Mouse (Mus musculus): ENCODE results near the gene Gm38655.
A peak's percentile ranks its signal among the peaks of the same experiment; 100 is the strongest.

Gene Gm38655

DNA sequence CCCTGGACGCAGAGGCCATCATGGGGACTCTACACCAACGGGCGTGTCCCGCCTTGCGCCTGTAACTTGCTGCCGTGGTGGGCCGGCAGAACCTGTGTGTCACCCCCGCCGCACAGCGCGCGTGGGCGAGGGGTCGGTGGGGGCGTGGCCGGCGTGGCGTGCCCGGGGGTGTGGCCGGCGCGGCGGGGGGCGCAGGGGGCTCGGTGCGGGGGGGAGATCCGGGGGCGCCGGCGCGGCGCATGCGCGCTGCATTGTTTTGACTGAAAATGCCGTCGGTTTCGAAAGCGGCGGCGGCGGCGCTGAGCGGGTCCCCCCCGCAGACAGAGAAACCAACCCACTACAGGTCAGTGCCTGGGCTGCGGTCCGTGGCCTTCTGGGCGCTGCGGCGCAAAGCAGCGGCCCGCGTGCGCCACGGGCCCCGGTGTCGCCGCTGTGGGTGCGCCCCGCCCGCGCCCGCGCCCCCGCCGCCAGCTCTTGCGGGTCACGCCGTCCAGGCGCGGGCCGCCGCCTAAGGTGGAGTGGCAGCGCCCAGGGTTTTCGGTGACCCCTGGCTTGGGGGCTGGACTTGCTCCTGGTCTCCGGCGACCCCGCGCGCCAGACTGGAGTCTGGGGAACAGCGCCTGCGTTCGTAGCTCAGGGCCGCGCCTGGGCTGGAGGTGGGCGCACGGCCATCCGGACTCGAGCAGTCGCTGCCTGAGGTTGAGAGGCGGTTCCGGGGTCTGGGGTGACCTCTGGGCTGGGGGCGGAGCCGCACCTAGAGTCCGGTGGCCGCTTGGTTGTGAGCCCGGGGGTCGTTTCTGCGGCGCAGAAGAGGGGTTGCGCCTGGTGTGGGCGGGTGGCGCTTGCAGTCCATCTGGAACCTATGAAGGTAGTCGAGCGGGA lies 13.1 kb upstream of the Gm38655 start, which contains the start of gene Unkl:
Gene Unkl, plus strand, starts transcription at position 248 of the 882 bp plus-strand sequence.
- Histone ChIP-seq H3K36me3 (ENCODE audit: control insufficient read depth, insufficient read depth, low read length, poor library complexity, severe bottlenecking) (peaks cover 1% of the 10 kb centered on the region; the same call in 1 of the 2 replicates), H3K27me3 (ENCODE audit: control insufficient read depth, insufficient read depth, low read length, poor library complexity, severe bottlenecking) (no peaks in the 10 kb centered on the region)
- DNase-seq (ENCODE audit: low read depth, low spot score) = peak; percentile 81

DNA sequence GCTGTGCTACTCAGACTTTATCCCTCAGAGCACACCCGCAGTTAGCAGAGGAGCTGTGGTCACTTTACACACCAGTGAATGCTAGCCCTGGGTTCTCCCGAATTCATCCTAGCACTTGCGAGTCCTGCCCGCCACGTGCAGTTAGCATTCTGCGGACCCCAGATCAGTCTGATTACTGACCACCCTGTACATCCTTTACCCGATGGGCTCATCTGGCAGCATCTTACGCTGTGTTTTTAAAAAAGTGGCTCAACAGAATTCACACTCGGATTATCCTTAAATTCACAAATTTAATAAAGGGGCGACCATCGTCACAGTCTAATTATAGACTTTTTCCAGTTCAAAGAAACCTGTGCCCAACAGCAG lies 12.5 kb upstream of the Gm38655 start:
- DNase-seq (ENCODE audit: low read depth, low spot score) = peak; percentile 11

DNA sequence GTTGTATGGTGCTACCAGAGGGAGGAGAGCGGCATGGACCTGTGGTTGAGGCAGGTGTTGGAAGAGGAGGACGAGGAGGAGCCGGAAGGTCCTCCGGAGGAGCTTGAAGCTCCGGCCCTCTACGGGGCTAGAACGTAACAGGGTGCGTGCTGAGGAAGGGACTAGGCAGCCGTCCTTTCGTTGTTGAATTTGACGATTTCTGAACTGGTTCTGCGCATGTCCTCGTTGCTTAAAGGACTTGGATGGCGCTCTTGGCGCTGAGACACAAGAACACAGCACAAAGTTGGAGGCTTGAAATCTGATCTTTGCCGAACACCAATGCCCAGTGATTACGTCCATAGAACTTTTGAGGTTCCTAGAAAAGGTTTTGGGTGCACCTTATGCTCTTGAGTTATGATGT lies 9.7 kb upstream of the Gm38655 start:
- no peaks in the 10 kb centered on the region for H3K27me3 ChIP-seq (ENCODE audit: control insufficient read depth, insufficient read depth, low read length, poor library complexity, severe bottlenecking)
- no peak for DNase-seq (ENCODE audit: low read depth, low spot score)
- no peaks in the 10 kb centered on the region for H3K36me3 ChIP-seq (ENCODE audit: control insufficient read depth, insufficient read depth, low read length, poor library complexity, severe bottlenecking)

More for the DNA sequence above, 12.5 kb upstream of the Gm38655 start:
- Histone ChIP-seq H3K27me3 (ENCODE audit: control insufficient read depth, insufficient read depth, low read length, poor library complexity, severe bottlenecking) (no peaks in the 10 kb centered on the region), H3K36me3 (ENCODE audit: control insufficient read depth, insufficient read depth, low read length, poor library complexity, severe bottlenecking) (no peaks in the 10 kb centered on the region)

DNA sequence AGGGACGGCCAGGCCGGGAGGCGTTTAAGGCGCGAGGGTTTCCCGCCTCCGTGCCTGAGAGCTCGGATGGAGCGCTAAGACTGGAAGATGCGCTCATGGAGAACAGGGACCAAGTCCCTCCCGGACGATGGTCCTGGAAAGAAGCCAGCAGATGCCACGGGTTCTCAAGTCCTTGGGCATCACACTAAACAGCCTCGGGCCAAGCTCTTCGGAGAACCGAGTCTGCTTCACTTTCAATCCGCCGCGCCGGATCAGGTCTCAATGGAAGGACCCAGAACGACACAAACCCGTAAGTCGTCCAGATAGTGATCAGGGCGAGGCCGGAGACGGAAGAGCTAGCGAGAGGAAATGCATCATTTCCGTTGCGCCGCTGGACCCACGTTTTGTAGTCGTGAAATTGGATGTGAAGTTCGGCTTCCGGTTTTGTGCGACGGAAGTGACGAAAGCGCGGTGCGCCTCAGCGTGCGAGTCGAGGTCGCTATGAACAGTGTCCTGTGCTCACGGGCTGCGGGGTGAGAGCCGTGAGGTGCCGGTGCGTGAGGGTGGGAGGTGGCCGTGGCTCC lies 8.9 kb upstream of the Gm38655 start, which contains the start of gene BC003965:
Gene BC003965, plus strand, starts transcription at position 426 of the 563 bp plus-strand sequence.
- no peaks in the 10 kb centered on the region for H3K27me3 ChIP-seq (ENCODE audit: control insufficient read depth, insufficient read depth, low read length, poor library complexity, severe bottlenecking)
- H3K36me3 ChIP-seq (ENCODE audit: control insufficient read depth, insufficient read depth, low read length, poor library complexity, severe bottlenecking) = no peaks in the 10 kb centered on the region
- DNase-seq (ENCODE audit: low read depth, low spot score) = peak; percentile 99

DNA sequence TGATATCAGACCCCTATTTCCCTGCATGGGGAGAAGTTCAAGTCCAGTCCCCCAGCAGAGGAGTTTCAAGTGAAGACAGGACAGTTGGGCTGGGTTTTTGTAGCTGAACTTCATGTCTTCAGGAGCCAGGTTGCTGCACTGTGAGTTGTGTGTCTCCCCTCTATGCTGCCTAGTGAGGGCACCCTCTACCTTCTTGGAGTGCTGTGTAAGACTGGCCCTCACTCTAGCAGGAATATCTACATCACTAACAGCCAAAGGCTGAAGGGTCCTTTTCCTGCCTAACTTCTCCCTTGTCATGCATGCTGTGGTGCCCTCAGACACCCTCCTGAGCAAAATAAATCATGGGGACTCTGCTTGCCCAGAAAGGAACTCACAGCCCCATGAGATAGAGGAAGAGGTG lies 8.0 kb upstream of the Gm38655 start:
- Histone ChIP-seq H3K27me3 (ENCODE audit: control insufficient read depth, insufficient read depth, low read length, poor library complexity, severe bottlenecking) (no peaks in the 10 kb centered on the region), H3K36me3 (ENCODE audit: control insufficient read depth, insufficient read depth, low read length, poor library complexity, severe bottlenecking) (no peaks in the 10 kb centered on the region)
- peak; percentile 27 for DNase-seq (ENCODE audit: low read depth, low spot score)

DNA sequence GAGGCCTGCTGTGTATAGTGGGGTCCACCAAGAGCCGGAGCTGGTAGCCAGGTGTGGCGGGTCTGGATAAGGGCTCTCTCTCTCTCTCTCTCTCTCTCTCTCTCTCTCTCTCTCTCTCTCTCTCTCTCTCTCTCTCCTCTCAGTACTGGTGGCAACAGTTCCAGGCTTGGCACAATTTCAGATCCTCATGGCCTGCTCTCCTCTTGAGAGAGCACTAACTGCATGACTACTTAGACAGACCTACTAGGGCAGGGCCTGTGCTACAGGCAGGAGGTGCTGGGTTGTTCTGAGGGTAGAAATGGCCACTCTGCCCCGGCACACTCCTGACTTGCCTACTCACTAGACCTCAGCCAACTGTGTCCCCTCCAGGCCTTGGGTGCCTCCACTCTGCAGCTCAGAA lies 2.7 kb downstream of the Gm38655 start:
- no peaks in the 10 kb centered on the region for H3K36me3 ChIP-seq (ENCODE audit: control insufficient read depth, insufficient read depth, low read length, poor library complexity, severe bottlenecking)
- H3K27me3 ChIP-seq (ENCODE audit: control insufficient read depth, insufficient read depth, low read length, poor library complexity, severe bottlenecking) = no peaks in the 10 kb centered on the region
- no peak for DNase-seq (ENCODE audit: low read depth, low spot score)

DNA sequence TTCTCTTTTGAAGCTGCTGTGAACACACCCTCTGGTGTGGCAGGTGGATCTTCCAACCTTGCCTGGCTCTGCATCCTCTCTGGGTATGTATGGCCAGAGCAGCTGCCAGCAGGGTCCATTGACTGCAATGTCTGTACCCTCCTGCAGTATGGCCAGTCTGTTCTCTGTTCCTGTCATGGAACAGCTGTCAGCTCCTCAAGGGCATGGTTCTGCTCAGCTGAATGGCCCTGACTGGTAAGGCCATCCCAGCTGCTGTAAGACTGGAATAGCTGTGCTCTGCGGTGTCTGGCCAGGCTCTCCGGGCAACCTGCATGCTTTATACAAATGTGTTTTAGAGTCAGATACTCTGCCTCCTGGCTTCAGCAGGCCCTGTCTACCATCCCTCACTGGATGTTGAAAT lies 5.6 kb downstream of the Gm38655 start:
- no peak for DNase-seq (ENCODE audit: low read depth, low spot score)
- Histone ChIP-seq H3K36me3 (ENCODE audit: control insufficient read depth, insufficient read depth, low read length, poor library complexity, severe bottlenecking) (no peaks in the 10 kb centered on the region), H3K27me3 (ENCODE audit: control insufficient read depth, insufficient read depth, low read length, poor library complexity, severe bottlenecking) (no peaks in the 10 kb centered on the region)

DNA sequence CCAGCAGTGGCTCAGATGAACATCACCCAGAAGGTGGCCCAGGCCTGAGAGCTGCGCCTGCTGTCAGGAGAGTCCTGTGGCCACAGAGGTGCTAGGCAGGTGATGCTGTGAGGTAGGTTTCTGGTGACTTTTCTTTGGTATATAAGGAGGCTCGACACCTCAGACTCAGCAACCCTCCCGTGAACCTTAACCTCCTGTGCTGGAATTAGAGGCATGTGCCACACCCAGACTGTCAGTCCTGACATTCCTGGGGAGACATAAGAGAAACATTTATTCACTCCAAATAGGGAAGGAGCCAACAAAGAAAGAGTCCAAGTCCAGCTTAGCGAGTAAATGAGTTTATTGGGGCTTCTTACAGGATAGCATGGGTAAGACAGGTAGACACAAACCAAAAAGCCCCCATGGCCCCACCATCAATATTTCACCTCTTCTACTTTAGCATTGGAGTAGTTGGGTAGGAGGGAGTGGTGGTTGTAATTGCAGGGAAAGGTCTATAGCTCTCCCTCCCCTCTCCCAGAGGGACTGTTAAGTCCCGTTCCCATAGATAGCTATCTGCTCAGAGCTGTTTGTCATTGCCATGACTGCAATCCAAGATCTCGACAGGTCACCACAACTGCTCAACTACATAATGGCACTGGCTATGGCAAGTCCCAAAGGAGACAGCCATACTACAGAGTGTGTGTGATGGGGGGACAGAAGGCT lies 9.2 kb downstream of the Gm38655 start:
- DNase-seq (ENCODE audit: low read depth, low spot score) = no peak
- H3K27me3 ChIP-seq (ENCODE audit: control insufficient read depth, insufficient read depth, low read length, poor library complexity, severe bottlenecking) = no peaks in the 10 kb centered on the region
- H3K36me3 ChIP-seq (ENCODE audit: control insufficient read depth, insufficient read depth, low read length, poor library complexity, severe bottlenecking) = no peaks in the 10 kb centered on the region

DNA sequence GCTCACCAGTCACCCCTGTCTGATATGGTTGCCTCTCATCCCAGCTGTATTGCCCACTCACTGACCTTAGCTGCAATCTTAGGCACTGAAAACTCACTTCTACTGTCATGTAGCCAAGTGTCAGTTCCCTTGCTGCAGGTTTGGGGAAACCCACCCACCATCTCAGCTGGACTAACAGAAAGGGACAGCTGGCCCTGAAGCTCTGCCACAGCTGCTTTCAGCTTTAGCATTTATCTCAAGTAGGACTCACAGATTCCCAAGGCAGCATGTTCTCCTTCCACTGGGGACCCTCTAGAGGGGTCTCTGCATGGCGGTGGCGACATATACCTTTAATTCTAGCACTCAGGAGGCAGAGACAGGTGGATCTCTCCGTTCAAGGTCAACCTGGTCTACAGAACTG lies 10.5 kb downstream of the Gm38655 start:
- no peak for DNase-seq (ENCODE audit: low read depth, low spot score)
- H3K27me3 ChIP-seq (ENCODE audit: control insufficient read depth, insufficient read depth, low read length, poor library complexity, severe bottlenecking) = no peaks in the 10 kb centered on the region
- peaks cover 5% of the 10 kb centered on the region for H3K36me3 ChIP-seq (ENCODE audit: control insufficient read depth, insufficient read depth, low read length, poor library complexity, severe bottlenecking)

DNA sequence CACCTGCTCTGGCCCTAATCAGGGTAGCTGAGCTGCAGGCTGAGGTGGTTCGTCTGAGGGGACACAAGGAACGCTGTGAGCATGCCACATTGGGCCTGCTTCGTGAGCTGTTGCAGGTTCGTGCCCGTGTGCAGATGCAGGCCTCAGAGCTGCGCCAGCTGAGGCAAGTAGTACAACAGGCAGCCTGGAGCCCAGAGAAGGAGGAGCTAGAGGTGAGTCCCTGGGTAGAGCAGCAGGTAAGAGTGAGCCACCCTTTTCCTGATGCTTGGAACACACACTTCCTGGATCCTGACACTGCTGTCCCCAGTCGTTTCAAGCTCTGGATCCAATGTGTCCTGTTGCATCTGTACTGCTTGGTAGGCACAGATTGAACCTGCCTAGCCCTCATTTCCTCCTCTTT lies 11.9 kb downstream of the Gm38655 start:
- Histone ChIP-seq H3K27me3 (ENCODE audit: control insufficient read depth, insufficient read depth, low read length, poor library complexity, severe bottlenecking) (no peaks in the 10 kb centered on the region), H3K36me3 (ENCODE audit: control insufficient read depth, insufficient read depth, low read length, poor library complexity, severe bottlenecking) (peaks cover 6% of the 10 kb centered on the region)
- no peak for DNase-seq (ENCODE audit: low read depth, low spot score)

DNA sequence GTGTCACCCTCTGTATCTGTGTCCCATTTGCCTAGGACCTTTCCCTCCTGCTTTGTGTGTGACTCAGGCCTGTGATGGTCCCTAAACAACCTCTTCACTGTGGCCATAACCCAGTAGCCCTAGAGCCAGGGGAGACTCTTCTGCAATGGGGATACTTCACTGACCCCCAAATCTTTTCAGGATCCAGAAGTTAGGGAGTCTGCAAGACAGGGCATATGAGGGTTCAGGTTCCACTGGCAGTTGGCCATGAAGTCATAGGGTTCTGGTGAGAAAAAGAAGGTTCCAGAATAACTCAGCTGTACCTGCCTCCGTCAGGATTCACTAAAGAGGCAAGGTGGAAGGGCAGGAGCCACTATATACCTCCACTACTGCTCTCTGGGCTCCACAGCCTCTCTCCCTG lies 13.1 kb downstream of the Gm38655 start, which contains the start of gene Ccdc154:
Gene Ccdc154, plus strand, starts transcription at position 301 of the 400 bp plus-strand sequence.
- H3K27me3 ChIP-seq (ENCODE audit: control insufficient read depth, insufficient read depth, low read length, poor library complexity, severe bottlenecking) = no peaks in the 10 kb centered on the region
- H3K36me3 ChIP-seq (ENCODE audit: control insufficient read depth, insufficient read depth, low read length, poor library complexity, severe bottlenecking) = peaks cover 7% of the 10 kb centered on the region
- no peak for DNase-seq (ENCODE audit: low read depth, low spot score)

DNA sequence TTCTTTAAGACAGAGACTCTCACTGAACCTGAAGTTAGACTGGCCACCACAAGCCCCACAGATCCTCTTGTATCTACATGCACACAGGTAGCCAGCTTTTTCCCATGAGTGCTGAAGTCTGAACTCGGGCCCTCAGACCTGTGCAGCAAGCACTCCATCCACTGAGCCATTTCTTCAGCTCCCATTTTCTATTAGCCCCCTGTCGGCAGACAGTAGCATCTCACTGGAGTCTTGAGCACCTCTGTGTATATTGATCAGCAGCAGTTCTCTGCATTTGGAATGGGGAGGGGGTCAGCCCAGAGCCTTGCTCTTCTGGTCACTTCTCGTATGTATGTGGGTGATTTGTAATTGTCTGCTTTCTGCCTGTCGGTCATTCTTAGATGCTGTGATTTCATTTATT lies 35.3 kb downstream of the Gm38655 start:
- Histone ChIP-seq H3K27me3 (ENCODE audit: control insufficient read depth, insufficient read depth, low read length, poor library complexity, severe bottlenecking) (no peaks in the 10 kb centered on the region), H3K36me3 (ENCODE audit: control insufficient read depth, insufficient read depth, low read length, poor library complexity, severe bottlenecking) (peaks cover 2% of the 10 kb centered on the region)
- DNase-seq (ENCODE audit: low read depth, low spot score) = peak; percentile 24

DNA sequence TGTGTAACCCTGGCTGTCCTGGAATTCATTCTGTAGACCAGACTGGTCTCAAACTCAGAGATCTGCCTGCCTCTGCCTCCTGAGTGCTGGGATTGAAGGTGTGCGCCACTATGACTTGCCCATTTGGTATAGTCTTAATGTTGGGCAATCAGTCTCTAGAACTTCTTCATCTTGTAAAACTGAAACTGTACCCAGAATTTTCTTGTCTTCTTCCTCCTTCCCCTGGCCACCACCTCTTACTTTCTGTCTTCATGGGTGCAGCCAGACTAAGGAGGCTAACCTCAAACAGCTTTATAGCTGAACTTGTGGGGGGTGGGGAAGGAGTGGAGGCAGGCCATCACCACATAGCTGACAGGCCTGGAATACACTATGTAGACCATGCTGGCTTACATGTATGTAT lies 36.5 kb downstream of the Gm38655 start:
- Histone ChIP-seq H3K36me3 (ENCODE audit: control insufficient read depth, insufficient read depth, low read length, poor library complexity, severe bottlenecking) (peaks cover under 1% of the 10 kb centered on the region), H3K27me3 (ENCODE audit: control insufficient read depth, insufficient read depth, low read length, poor library complexity, severe bottlenecking) (no peaks in the 10 kb centered on the region)
- no peak for DNase-seq (ENCODE audit: low read depth, low spot score)

DNA sequence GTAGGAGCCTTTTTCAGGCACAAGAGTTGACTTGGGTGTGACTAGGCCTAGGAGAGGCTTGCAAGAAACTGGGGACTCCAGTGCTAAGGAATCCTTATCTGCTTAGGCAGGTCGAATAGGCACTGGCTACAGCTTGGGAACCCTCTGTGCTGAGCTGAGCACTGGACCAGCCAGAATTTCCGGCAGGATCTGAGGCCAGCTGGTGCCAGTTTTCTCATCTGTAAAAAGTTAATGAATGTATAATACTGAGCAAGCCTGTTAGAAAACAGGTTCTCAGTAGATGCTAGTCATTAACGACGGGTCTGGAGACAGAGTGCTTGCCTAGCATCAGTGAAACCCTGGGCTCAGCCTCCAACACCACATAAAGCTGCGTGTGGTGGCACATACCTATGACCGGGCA lies 39.6 kb downstream of the Gm38655 start:
- DNase-seq (ENCODE audit: low read depth, low spot score) = no peak
- Histone ChIP-seq H3K27me3 (ENCODE audit: control insufficient read depth, insufficient read depth, low read length, poor library complexity, severe bottlenecking) (no peaks in the 10 kb centered on the region), H3K36me3 (ENCODE audit: control insufficient read depth, insufficient read depth, low read length, poor library complexity, severe bottlenecking) (no peaks in the 10 kb centered on the region; the same call in 1 of the 2 replicates)

DNA sequence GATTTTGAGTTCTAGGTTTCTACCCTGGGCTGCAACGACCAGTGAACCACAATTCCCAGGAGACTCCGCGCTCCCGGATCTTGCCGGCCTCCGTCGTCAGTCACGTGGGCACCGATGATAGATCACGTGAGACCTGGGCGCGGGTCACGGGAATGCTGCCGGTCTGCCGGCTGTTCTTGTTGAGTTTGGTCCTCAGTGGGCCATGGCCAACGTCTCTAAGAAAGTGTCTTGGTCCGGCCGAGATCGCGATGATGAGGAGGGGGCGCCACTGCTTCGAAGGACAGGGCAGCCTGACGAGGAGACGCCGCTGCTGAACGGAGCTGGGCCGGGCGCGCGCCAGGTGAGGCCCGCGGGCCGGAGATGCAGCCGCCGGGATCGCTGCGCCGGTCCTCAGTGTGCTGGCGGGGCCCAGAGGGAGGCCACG lies 42.0 kb downstream of the Gm38655 start, which contains the start of gene Clcn7:
Gene Clcn7, plus strand, starts transcription at position 117 of the 424 bp plus-strand sequence.
- Histone ChIP-seq H3K27me3 (ENCODE audit: control insufficient read depth, insufficient read depth, low read length, poor library complexity, severe bottlenecking) (no peaks in the 10 kb centered on the region; the same call in 1 of the 2 replicates), H3K36me3 (ENCODE audit: control insufficient read depth, insufficient read depth, low read length, poor library complexity, severe bottlenecking) (no peaks in the 10 kb centered on the region)
- peak; percentile 92 for DNase-seq (ENCODE audit: low read depth, low spot score)

Measured in splenic B cell, adult 2 months (primary cell).